Mouse (Mus musculus): ENCODE results near the gene Olfr1324. TPM values are rescaled to one million over a fixed set of nuclear protein-coding genes. Genes with fewer than 3 reads are reported as not detected.
"Not testable (repeated sequence)": the region's sequence is repeated elsewhere in the genome, so short reads cannot be mapped to it uniquely, and the experiment has no call there.

The Olfr1324 gene
- not detected in 2 replicates for polyA plus RNA-seq (2015; fragmentation: Nextera tagmentation; extraction: Ambion mirVana)

DNA sequence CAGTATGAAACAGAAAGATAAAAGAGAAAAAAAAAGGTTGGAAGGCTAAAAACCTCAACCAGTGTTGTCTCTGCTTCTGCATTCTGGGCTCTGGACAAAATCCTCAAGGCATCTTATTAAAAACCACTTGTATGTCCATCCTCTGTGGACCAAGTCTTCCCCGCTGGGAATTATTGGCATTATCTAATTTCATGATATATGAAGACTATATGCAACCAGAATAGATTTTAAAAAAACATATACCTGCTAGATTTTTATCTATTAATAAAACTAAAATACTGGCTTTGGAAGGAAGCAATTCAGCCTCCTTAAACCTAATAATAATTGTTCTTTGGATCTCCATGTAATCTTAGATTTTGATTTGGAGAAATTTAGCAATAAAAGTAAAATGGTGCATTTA lies at the start of gene Olfr1324:
Olfr1324 (minus strand) TSS at position 101 of the 400 bp plus-strand sequence.
- no peak within 1 kb of the TSS for H3K4me3 ChIP-seq (replicated peaks)
- no peak within 1 kb of the TSS for H3K27ac ChIP-seq
- no peak within 1 kb of the TSS for H3K9ac ChIP-seq
- 90% methylated on average over 1 of the region's 1 CpGs for WGBS
- no peaks in the 10 kb centered on the region for H3K9me3 ChIP-seq
- ATAC-seq = no peak
- no peaks in the 10 kb centered on the region for H3K27me3 ChIP-seq (replicated peaks)
- no peak within 1 kb of the TSS for H3K4me2 ChIP-seq (replicated peaks)
- no peaks in the 10 kb centered on the region for H3K4me1 ChIP-seq (replicated peaks)
- no peaks in the 10 kb centered on the region for H3K36me3 ChIP-seq

DNA sequence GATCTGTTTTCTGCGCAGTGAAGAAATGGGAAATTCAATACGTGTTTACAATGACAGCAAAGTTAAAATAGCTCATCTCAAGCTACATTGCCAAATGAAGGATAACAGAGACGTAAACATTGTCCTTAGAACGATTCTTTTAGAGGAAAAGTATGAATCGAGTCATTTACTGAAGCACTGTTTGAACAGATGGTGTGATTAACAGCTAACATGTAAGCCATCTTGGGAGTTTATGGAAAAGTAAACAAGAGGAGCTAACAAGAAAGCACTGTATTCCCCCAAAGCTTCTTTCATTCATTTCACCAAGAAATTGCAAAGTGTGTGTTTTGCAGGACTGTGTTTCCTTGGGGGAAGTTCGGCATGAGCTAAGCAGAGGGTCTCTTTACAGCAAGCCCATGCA lies 42.0 kb upstream of the Olfr1324 start:
- H3K4me1 ChIP-seq (replicated peaks); H3K4me3 ChIP-seq (replicated peaks); H3K9ac ChIP-seq; H3K36me3 ChIP-seq; H3K9me3 ChIP-seq; H3K4me2 ChIP-seq (replicated peaks); ATAC-seq; H3K27ac ChIP-seq; H3K27me3 ChIP-seq (replicated peaks): not testable (repeated sequence)
- 55% methylated on average over 6 of the region's 6 CpGs for WGBS

DNA sequence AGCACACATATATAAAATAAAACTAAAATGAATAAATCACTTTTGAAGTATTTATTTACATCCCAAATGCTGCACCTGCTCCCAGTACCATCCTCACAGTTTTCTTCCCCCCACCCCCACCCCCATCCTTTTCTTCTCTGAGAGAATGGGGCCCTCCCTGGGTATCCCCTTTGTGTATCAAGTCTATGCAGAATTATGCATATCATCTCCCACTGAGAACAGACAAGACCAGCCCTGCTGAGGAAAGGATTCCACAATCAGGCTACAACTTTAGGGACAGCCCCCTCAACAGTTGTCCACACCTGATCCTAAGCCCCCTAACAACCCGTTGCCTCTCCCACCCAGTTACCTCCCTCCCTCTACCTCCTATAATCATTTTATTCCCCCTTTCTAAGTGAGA lies 27.8 kb upstream of the Olfr1324 start:
- H3K4me3 ChIP-seq (replicated peaks) = no peak overlapping the region
- no peak overlapping the region for H3K9ac ChIP-seq
- 50% methylated on average over 1 of the region's 1 CpGs for WGBS
- no peaks in the 10 kb centered on the region for H3K9me3 ChIP-seq
- H3K27me3 ChIP-seq (replicated peaks) = no peaks in the 10 kb centered on the region
- no peaks in the 10 kb centered on the region for H3K36me3 ChIP-seq
- no peak overlapping the region for H3K27ac ChIP-seq
- H3K4me1 ChIP-seq (replicated peaks) = no peaks in the 10 kb centered on the region
- H3K4me2 ChIP-seq (replicated peaks) = no peak overlapping the region
- no peak for ATAC-seq

DNA sequence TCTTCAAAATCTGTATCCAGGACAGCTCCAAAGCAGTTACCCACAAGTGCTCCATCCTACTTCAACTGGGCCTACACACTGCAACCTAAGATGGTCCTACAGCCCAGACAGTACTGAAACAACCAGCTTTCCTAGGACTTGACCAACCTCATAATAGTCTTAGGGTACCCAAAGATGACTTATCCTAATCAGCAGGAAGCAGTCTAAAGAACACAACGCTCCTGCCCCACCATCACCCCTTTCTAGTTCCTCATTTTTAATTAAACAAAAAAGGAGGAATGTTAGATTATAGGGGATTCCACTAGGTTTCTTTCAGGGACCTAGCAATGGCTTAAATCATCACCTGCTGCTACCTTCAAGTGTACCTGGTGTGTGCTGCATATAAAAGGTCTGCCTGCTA lies 15.1 kb upstream of the Olfr1324 start:
- no peak overlapping the region for H3K4me2 ChIP-seq (replicated peaks)
- WGBS = 74% methylated on average over 1 of the region's 1 CpGs

DNA sequence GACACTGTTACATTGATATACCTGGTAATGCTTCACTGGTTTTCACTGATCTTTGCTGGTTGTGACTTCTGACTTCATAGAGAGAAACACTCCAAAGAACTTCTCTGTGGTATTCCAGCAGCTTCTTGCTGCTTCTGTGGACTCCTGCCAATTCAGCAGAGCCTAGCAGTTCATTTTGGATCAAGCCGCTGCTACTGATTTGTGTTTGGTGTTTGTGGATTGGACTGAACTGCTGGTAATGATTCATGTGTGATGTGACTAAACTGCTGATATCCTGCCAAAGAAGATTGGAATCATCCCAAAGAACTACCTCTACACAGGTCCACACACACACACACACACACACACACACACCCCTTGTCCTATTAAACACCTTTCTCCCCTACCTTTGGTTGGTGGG lies 14.4 kb upstream of the Olfr1324 start:
- ATAC-seq = no peak
- Histone ChIP-seq H3K4me3 (replicated peaks) (no peak overlapping the region), H3K36me3 (no peaks in the 10 kb centered on the region), H3K9ac (no peak overlapping the region), H3K4me2 (replicated peaks) (no peak overlapping the region), H3K27ac (no peak overlapping the region), H3K9me3 (no peaks in the 10 kb centered on the region), H3K27me3 (replicated peaks) (no peaks in the 10 kb centered on the region), H3K4me1 (replicated peaks) (no peaks in the 10 kb centered on the region)
- WGBS = 93% methylated on average over 1 of the region's 1 CpGs

More for the DNA sequence above, 15.1 kb upstream of the Olfr1324 start:
- H3K4me1 ChIP-seq (replicated peaks) = no peaks in the 10 kb centered on the region
- H3K36me3 ChIP-seq = no peaks in the 10 kb centered on the region
- no peak overlapping the region for H3K4me3 ChIP-seq (replicated peaks)
- H3K9ac ChIP-seq = no peak overlapping the region
- H3K27me3 ChIP-seq (replicated peaks) = no peaks in the 10 kb centered on the region
- no peak overlapping the region for H3K27ac ChIP-seq
- no peaks in the 10 kb centered on the region for H3K9me3 ChIP-seq
- no peak for ATAC-seq

DNA sequence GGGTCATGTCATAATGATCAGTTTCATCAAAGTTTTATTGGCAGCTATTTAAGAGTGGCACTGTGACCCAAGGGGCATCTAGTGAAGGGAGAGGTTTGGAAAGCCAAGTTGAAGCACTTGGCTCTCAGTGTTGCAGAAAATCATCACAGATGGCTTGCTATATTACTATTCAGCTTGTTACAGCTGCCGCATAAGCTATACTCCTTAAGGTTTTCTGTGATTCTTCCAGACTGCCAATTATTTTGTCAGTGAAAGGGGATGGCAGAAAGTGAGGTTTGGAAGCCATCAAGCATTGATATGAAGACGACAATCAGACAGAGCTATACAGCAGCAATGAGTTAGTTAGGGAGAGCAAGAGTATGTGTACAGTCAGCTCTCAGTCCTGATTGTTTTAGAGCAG lies 4.2 kb upstream of the Olfr1324 start:
- Histone ChIP-seq H3K4me2 (replicated peaks) (no peak overlapping the region), H3K27me3 (replicated peaks) (no peaks in the 10 kb centered on the region), H3K27ac (no peak overlapping the region), H3K4me3 (replicated peaks) (no peak overlapping the region), H3K36me3 (no peaks in the 10 kb centered on the region), H3K9ac (no peak overlapping the region), H3K9me3 (no peaks in the 10 kb centered on the region), H3K4me1 (replicated peaks) (no peaks in the 10 kb centered on the region)
- no peak for ATAC-seq
- WGBS = 78% methylated on average over 2 of the region's 2 CpGs

DNA sequence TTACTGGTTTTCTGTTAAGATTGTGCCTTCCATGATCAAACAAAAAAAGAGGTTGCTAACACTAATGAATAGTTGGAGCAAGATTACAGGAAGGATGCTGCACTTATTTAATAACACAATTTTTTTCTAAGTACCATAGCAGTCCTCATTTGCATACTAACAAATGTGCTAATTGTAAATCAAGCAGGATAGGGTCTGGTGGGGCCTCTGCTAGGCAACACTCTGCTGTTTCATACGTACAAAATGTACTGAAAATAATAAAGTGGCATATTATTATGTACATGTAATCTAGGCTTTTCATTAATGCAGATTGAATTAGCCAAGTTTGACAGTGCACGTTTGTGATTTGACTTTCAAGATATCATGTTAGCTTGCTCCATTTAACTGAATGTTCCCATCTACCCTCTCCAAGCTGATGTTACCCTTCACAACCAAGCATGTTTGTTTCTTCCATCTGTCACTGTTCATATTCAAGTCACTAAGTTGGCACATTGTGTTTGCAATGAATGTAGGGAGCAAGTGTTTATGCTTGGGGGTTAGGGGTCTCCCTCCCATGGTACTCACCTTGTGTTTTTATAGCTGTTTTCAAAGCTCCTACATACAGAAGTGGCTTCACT lies 478 bp downstream of the Olfr1324 start:
- no peak overlapping the region for H3K4me2 ChIP-seq (replicated peaks)

DNA sequence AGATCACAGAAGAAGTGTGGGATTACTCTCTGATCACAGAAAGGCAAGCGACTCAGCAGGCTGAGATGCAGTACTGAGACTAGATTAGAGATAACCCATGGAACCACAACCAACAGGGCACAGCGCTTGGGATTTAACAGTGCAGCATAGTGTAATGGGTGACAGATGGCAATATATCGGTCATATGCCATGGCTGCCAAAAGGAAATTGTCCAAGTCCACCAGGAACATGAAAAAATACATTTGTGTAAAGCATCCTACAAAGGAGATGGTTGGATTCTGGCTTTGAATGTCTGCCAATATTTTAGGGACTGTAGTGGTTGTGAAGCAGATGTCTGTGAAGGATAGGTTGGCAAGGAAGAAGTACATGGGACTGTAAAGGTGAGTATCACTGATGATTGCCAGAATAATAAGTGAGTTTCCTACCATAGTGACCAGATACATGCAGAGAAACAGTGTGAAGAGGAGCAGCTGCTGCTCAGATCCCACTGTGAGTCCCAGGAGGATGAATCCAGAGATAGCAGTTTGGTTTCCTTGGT lies 2.3 kb downstream of the Olfr1324 start:
- Histone ChIP-seq H3K4me2 (replicated peaks) (no peak overlapping the region), H3K36me3 (no peaks in the 10 kb centered on the region), H3K9ac (no peak overlapping the region), H3K4me1 (replicated peaks) (no peaks in the 10 kb centered on the region), H3K27me3 (replicated peaks) (no peaks in the 10 kb centered on the region), H3K27ac (no peak overlapping the region), H3K9me3 (no peaks in the 10 kb centered on the region), H3K4me3 (replicated peaks) (no peak overlapping the region)
- ATAC-seq = no peak
- 78% methylated on average over 3 of the region's 3 CpGs for WGBS

More for the DNA sequence above, 478 bp downstream of the Olfr1324 start:
- 61% methylated on average over 2 of the region's 2 CpGs for WGBS
- Histone ChIP-seq H3K27me3 (replicated peaks) (no peaks in the 10 kb centered on the region), H3K4me1 (replicated peaks) (no peaks in the 10 kb centered on the region), H3K4me3 (replicated peaks) (no peak overlapping the region), H3K9me3 (no peaks in the 10 kb centered on the region), H3K9ac (no peak overlapping the region), H3K27ac (no peak overlapping the region), H3K36me3 (no peaks in the 10 kb centered on the region)
- ATAC-seq = no peak

DNA sequence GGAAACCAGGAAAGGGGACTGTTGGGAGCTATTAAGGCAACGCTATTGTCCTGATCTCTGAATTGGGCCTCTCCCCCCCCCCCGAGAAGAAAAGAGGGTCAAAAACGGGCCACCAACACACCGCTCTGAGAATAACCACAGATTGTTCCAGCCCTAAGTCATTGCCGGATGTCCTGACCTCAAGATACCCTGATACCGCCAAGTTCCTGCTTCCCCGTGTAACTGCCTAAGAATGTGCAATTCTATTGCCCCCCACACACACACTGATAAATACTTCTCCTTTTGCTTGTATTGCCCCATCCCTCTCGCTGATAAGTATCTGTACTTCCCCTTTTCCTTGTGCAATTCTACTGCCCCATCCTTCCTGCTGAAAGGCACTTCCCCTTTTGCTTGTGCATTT lies 17.9 kb downstream of the Olfr1324 start:
- H3K36me3 ChIP-seq; H3K9me3 ChIP-seq; H3K4me1 ChIP-seq (replicated peaks); H3K4me3 ChIP-seq (replicated peaks); H3K4me2 ChIP-seq (replicated peaks); H3K27me3 ChIP-seq (replicated peaks); ATAC-seq; H3K9ac ChIP-seq; H3K27ac ChIP-seq: not testable (repeated sequence)
- 83% methylated on average over 8 of the region's 8 CpGs for WGBS

DNA sequence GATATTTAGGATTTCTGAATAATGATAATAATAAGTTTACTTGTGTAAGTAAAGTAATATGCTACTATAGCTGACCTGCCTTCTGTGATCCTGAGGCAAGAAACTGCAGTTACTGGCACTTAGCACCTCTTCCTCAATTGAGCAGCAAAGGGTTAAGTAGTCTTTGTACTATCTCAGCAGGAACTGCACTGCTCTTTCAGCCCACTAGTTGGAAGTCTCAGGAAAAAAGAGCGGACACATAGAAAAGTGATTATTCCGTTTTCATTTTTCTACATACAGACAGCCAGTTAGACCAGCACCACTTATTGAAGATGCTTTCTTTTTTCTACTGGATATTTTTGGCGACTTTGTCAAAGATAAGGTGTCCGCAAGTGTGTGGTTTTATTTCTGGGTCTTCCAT lies 37.7 kb downstream of the Olfr1324 start:
- ATAC-seq = not testable (repeated sequence)

DNA sequence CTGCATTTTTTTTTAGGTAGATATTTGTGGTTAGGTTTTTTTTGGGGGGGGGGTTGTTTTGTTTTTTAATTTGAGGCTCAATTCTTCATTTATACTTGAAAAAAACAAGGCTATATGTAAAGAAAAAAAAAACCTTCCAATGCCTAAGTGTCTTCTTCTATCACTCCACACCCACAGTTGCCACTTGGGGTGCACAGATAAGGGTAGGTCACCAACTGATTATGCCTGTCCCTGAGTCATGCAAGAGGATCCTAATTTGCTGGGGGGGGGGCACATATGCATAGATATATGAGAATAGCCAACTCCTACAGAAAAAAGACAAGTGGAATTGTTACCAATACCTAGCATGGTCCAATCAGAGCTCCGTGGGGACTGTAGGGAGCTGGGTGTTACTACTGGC lies 53.3 kb downstream of the Olfr1324 start:
- Histone ChIP-seq H3K4me1 (replicated peaks) (no peaks in the 10 kb centered on the region), H3K9ac (no peak overlapping the region), H3K9me3 (no peaks in the 10 kb centered on the region), H3K36me3 (no peaks in the 10 kb centered on the region), H3K27ac (no peak overlapping the region), H3K4me2 (replicated peaks) (no peak overlapping the region), H3K27me3 (replicated peaks) (no peaks in the 10 kb centered on the region), H3K4me3 (replicated peaks) (no peak overlapping the region)
- 100% methylated on average over 1 of the region's 1 CpGs for WGBS
- no peak for ATAC-seq

More for the DNA sequence above, 37.7 kb downstream of the Olfr1324 start:
- H3K27ac ChIP-seq; H3K36me3 ChIP-seq; H3K4me3 ChIP-seq (replicated peaks); H3K9ac ChIP-seq; H3K4me2 ChIP-seq (replicated peaks); H3K27me3 ChIP-seq (replicated peaks); H3K4me1 ChIP-seq (replicated peaks); H3K9me3 ChIP-seq: not testable (repeated sequence)
- 73% methylated on average over 4 of the region's 4 CpGs for WGBS

Data from intestine, embryonic 15.5 days (tissue).